Mouse (Mus musculus): ENCODE results near the gene Sac3d1. TPM values are rescaled to one million over a fixed set of nuclear protein-coding genes. Genes with fewer than 3 reads are reported as not detected.

The Sac3d1 gene
- polyA plus RNA-seq, 1 experiment from 2014 or later = 25.2 TPM

GRCm38 (mm10) chr19:6084478-6085248, 33.8 kb downstream of the Sac3d1 start, which contains the start of the genes Zfpl1 and Cdca5:
TSS of gene Zfpl1 (minus strand) at chr19:6084956.
TSS of gene Cdca5 (plus strand) at chr19:6084983.
- peak; percentile 90 for ATAC-seq (ENCODE audit: insufficient read depth, low FRiP score)
- peak within 1 kb of the TSS; percentile 65 for H3K27ac ChIP-seq (ENCODE audit: low read length)
- peak within 1 kb of the TSS; percentile 84 for H3K9ac ChIP-seq (ENCODE audit: low read length)
- H3K4me1 ChIP-seq (ENCODE audit: control insufficient read depth, insufficient read depth, low read length) = peaks cover 16% of the 10 kb centered on the region
- H3K4me3 ChIP-seq (replicated peaks; ENCODE audit: low read length) = peak within 1 kb of the TSS; percentile 78
- H3K9me3 ChIP-seq (replicated peaks; ENCODE audit: control insufficient read depth, low read length) = no peaks in the 10 kb centered on the region
- under 1% methylated on average over 58 of the region's 58 CpGs for WGBS
- no peaks in the 10 kb centered on the region for H3K27me3 ChIP-seq (ENCODE audit: control insufficient read depth, insufficient read depth, low read length)
- peaks cover 4% of the 10 kb centered on the region; the same call in 1 of the 2 replicates for H3K36me3 ChIP-seq (ENCODE audit: control insufficient read depth, insufficient read depth, low read length)
- H3K4me2 ChIP-seq (ENCODE audit: low read depth, low read length) = peak within 1 kb of the TSS; percentile 91

- 89% methylated on average over 9 of the region's 9 CpGs for WGBS
- Histone ChIP-seq H3K4me1 (ENCODE audit: control insufficient read depth, insufficient read depth, low read length) (peaks cover 16% of the 10 kb centered on the region), H3K9me3 (replicated peaks; ENCODE audit: control insufficient read depth, low read length) (no peaks in the 10 kb centered on the region), H3K27me3 (ENCODE audit: control insufficient read depth, insufficient read depth, low read length) (no peaks in the 10 kb centered on the region), H3K27ac (ENCODE audit: low read length) (no peak within 1 kb of the TSS), H3K36me3 (ENCODE audit: control insufficient read depth, insufficient read depth, low read length) (peaks cover 4% of the 10 kb centered on the region; the same call in 1 of the 2 replicates), H3K4me3 (replicated peaks; ENCODE audit: low read length) (no peak within 1 kb of the TSS), H3K9ac (ENCODE audit: low read length) (no peak within 1 kb of the TSS), H3K4me2 (ENCODE audit: low read depth, low read length) (no peak within 1 kb of the TSS)
- no peak for ATAC-seq (ENCODE audit: insufficient read depth, low FRiP score)
These were observed 36.3 kb downstream of the Sac3d1 start, which contains the start of gene Gm28374 for GRCm38 (mm10) chr19:6082156-6082555. TSS of gene Gm28374 (minus strand) at chr19:6082256.

GRCm38 (mm10) chr19:6079983-6080480, 38.4 kb downstream of the Sac3d1 start, which contains the start of gene Tmem262:
TSS of gene Tmem262 (plus strand) at chr19:6080033.
- no peak for ATAC-seq (ENCODE audit: insufficient read depth, low FRiP score)
- no peak within 1 kb of the TSS for H3K27ac ChIP-seq (ENCODE audit: low read length)
- H3K36me3 ChIP-seq (ENCODE audit: control insufficient read depth, insufficient read depth, low read length) = peaks cover 4% of the 10 kb centered on the region; the same call in 1 of the 2 replicates
- H3K4me1 ChIP-seq (ENCODE audit: control insufficient read depth, insufficient read depth, low read length) = peaks cover 15% of the 10 kb centered on the region
- no peaks in the 10 kb centered on the region for H3K9me3 ChIP-seq (replicated peaks; ENCODE audit: control insufficient read depth, low read length)
- no peak within 1 kb of the TSS for H3K4me2 ChIP-seq (ENCODE audit: low read depth, low read length)
- no peak within 1 kb of the TSS for H3K4me3 ChIP-seq (replicated peaks; ENCODE audit: low read length)
- WGBS = 91% methylated on average over 12 of the region's 12 CpGs
- no peak within 1 kb of the TSS for H3K9ac ChIP-seq (ENCODE audit: low read length)
- no peaks in the 10 kb centered on the region for H3K27me3 ChIP-seq (ENCODE audit: control insufficient read depth, insufficient read depth, low read length)

- H3K4me2 ChIP-seq (ENCODE audit: low read depth, low read length) = peak within 1 kb of the TSS; percentile 93
- no peaks in the 10 kb centered on the region for H3K27me3 ChIP-seq (ENCODE audit: control insufficient read depth, insufficient read depth, low read length)
- peaks cover 5% of the 10 kb centered on the region for H3K4me1 ChIP-seq (ENCODE audit: control insufficient read depth, insufficient read depth, low read length)
- WGBS = under 1% methylated on average over 33 of the region's 33 CpGs
- H3K9me3 ChIP-seq (replicated peaks; ENCODE audit: control insufficient read depth, low read length) = no peaks in the 10 kb centered on the region
- peaks cover 4% of the 10 kb centered on the region; the same call in 1 of the 2 replicates for H3K36me3 ChIP-seq (ENCODE audit: control insufficient read depth, insufficient read depth, low read length)
- ATAC-seq (ENCODE audit: insufficient read depth, low FRiP score) = peak; percentile 88
- H3K9ac ChIP-seq (ENCODE audit: low read length) = peak within 1 kb of the TSS; percentile 87
- H3K4me3 ChIP-seq (replicated peaks; ENCODE audit: low read length) = peak within 1 kb of the TSS; percentile 81
- H3K27ac ChIP-seq (ENCODE audit: low read length) = peak within 1 kb of the TSS; percentile 84
These were observed 41.7 kb downstream of the Sac3d1 start, which contains the start of gene Vps51 for GRCm38 (mm10) chr19:6076564-6077393. TSS of gene Vps51 (minus strand) at chr19:6077231.

GRCm38 (mm10) chr19:6073889-6074288, 44.6 kb downstream of the Sac3d1 start:
- Histone ChIP-seq H3K36me3 (ENCODE audit: control insufficient read depth, insufficient read depth, low read length) (peaks cover 6% of the 10 kb centered on the region; the same call in 1 of the 2 replicates), H3K4me2 (ENCODE audit: low read depth, low read length) (no peak overlapping the region), H3K9me3 (replicated peaks; ENCODE audit: control insufficient read depth, low read length) (no peaks in the 10 kb centered on the region), H3K9ac (ENCODE audit: low read length) (no peak overlapping the region), H3K27me3 (ENCODE audit: control insufficient read depth, insufficient read depth, low read length) (no peaks in the 10 kb centered on the region), H3K4me1 (ENCODE audit: control insufficient read depth, insufficient read depth, low read length) (peaks cover 5% of the 10 kb centered on the region), H3K4me3 (replicated peaks; ENCODE audit: low read length) (no peak overlapping the region), H3K27ac (ENCODE audit: low read length) (no peak overlapping the region)
- no peak for ATAC-seq (ENCODE audit: insufficient read depth, low FRiP score)
- WGBS = 91% methylated on average over 5 of the region's 5 CpGs

- no peak for ATAC-seq (ENCODE audit: insufficient read depth, low FRiP score)
- H3K36me3 ChIP-seq (ENCODE audit: control insufficient read depth, insufficient read depth, low read length) = peaks cover 6% of the 10 kb centered on the region; the same call in 1 of the 2 replicates
- no peak overlapping the region for H3K4me3 ChIP-seq (replicated peaks; ENCODE audit: low read length)
- H3K4me2 ChIP-seq (ENCODE audit: low read depth, low read length) = no peak overlapping the region
- no peaks in the 10 kb centered on the region for H3K9me3 ChIP-seq (replicated peaks; ENCODE audit: control insufficient read depth, low read length)
- no peak overlapping the region for H3K27ac ChIP-seq (ENCODE audit: low read length)
- H3K27me3 ChIP-seq (ENCODE audit: control insufficient read depth, insufficient read depth, low read length) = no peaks in the 10 kb centered on the region
- peaks cover 17% of the 10 kb centered on the region for H3K4me1 ChIP-seq (ENCODE audit: control insufficient read depth, insufficient read depth, low read length)
- no peak overlapping the region for H3K9ac ChIP-seq (ENCODE audit: low read length)
- WGBS = 92% methylated on average over 19 of the region's 19 CpGs
These were observed 47.2 kb downstream of the Sac3d1 start for GRCm38 (mm10) chr19:6071261-6071660.

- H3K27ac ChIP-seq (ENCODE audit: low read length) = no peak overlapping the region
- H3K36me3 ChIP-seq (ENCODE audit: control insufficient read depth, insufficient read depth, low read length) = peaks cover 6% of the 10 kb centered on the region; the same call in 1 of the 2 replicates
- WGBS = 90% methylated on average over 31 of the region's 31 CpGs
- H3K4me3 ChIP-seq (replicated peaks; ENCODE audit: low read length) = no peak overlapping the region
- peaks cover 14% of the 10 kb centered on the region for H3K4me1 ChIP-seq (ENCODE audit: control insufficient read depth, insufficient read depth, low read length)
- no peak for ATAC-seq (ENCODE audit: insufficient read depth, low FRiP score)
- H3K4me2 ChIP-seq (ENCODE audit: low read depth, low read length) = no peak overlapping the region
- no peaks in the 10 kb centered on the region for H3K9me3 ChIP-seq (replicated peaks; ENCODE audit: control insufficient read depth, low read length)
- no peak overlapping the region for H3K9ac ChIP-seq (ENCODE audit: low read length)
- H3K27me3 ChIP-seq (ENCODE audit: control insufficient read depth, insufficient read depth, low read length) = no peaks in the 10 kb centered on the region
These were observed 47.7 kb downstream of the Sac3d1 start for GRCm38 (mm10) chr19:6070571-6071250.

- no peak for ATAC-seq (ENCODE audit: insufficient read depth, low FRiP score)
- H3K27ac ChIP-seq (ENCODE audit: low read length) = no peak overlapping the region
- peaks cover 6% of the 10 kb centered on the region; the same call in 1 of the 2 replicates for H3K36me3 ChIP-seq (ENCODE audit: control insufficient read depth, insufficient read depth, low read length)
- H3K4me3 ChIP-seq (replicated peaks; ENCODE audit: low read length) = no peak overlapping the region
- no peaks in the 10 kb centered on the region for H3K27me3 ChIP-seq (ENCODE audit: control insufficient read depth, insufficient read depth, low read length)
- no peaks in the 10 kb centered on the region for H3K9me3 ChIP-seq (replicated peaks; ENCODE audit: control insufficient read depth, low read length)
- 86% methylated on average over 10 of the region's 10 CpGs for WGBS
- H3K9ac ChIP-seq (ENCODE audit: low read length) = no peak overlapping the region
- H3K4me2 ChIP-seq (ENCODE audit: low read depth, low read length) = no peak overlapping the region
- peaks cover 14% of the 10 kb centered on the region for H3K4me1 ChIP-seq (ENCODE audit: control insufficient read depth, insufficient read depth, low read length)
These were observed 48.6 kb downstream of the Sac3d1 start for GRCm38 (mm10) chr19:6069851-6070250.
